Mouse (Mus musculus) spleen, adult 18-20 months (tissue): ENCODE measurements at regions not wholly inside any gene's neighbourhood (a gene's known extent, or its start where the extent isn't known, plus 50 kb on each side); places are given as distances from the start of the nearest gene placed in this dataset.

Experiments used
- DNase-seq, 2 experiments: peaks; one replicate each; pipeline ENCODE4 v3.0.0; 2022; ENCODE audit warnings: mixed read lengths in 2 of 2

DNA sequence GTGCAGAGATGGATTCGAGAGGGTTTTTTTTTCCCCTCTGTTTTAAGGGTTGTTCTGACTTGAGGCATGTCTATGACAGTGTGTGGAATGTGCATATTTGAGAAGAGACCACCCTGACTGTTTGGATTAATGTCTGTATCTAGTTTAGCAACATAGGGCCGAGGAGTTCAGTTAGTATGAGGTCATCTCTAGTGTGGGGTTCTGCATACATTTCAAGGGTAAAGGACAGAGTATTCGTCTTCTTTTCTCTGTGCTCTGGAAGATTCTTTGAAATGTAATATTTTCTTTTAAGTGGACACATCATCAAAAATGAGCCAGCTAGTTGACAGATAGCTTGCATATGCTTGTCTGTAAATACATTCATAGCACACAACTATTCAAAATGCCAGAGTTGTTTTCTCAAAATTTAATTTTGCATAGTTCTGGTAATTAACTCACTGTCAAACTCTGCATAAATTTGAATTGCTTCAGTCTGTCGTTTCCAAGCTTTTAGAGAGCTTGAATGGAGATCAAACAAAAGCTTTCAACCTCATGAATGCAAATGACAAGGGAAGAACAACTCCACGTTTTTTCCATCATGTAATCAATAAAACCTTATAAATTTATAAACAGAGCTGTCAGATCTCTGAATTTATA, 415.5 kb downstream of the Adamts20 start:
- DNase-seq, result no peak

GRCm38 (mm10) chr15:94046186-94046585, 419.0 kb downstream of the Adamts20 start:
- no peak for DNase-seq

GRCm38 (mm10) chr15:94045131-94045756, 420.0 kb downstream of the Adamts20 start:
- no peak for DNase-seq

DNA sequence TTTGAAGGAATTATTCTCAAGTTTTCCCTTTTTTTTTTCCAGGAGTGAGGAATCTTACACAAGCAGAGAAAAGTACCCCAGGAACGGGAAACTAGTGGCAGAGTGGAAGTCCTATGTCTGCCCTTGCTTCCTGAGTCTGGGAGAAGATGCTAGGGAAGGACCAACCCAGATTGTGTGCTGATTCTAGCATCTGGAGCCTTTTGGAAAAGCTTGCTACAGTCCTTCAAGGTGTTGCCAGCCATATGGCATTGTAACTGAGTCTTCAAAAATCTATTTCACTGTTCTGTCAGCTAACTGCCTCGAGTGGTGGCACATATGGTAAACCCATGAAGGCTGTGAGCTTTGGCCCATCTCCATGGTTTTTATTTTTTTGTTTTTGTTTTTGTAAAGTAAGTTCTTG, 432.3 kb downstream of the Adamts20 start:
- no peak for DNase-seq

DNA sequence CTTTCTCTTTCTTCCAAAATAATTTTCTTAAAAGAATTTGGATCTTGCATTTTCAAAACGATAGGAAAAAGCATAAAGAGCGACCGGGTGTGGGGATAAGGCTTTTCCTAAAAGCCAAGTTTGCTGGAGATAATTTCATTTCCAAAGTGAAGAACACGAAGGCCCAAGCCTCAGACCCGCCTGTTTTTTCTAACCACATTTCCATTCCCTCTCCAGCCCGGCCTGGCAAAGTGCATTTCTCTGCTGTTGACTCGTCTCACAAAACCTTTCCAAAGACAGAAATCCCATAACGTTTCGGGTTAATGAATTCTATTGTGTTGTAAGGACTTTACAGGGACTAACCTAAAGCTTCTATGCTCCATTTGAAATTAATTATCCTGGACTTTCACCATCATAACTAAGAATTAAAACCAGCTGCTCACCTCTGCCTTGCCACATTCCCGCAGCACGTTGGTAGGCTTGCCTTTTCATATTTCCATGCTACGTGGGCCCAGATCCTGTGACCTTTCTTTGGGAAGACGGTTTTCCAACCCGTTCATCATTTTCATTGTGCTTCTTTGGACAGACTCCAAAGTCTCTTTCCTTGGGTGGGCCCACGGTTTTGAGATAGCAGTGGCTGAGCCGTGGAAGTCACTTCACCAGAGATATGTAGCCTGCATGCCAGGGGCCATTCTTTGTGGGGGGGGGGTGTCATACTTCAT, 430.5 kb upstream of the Prickle1 start:
- DNase-seq, result no peak

DNA sequence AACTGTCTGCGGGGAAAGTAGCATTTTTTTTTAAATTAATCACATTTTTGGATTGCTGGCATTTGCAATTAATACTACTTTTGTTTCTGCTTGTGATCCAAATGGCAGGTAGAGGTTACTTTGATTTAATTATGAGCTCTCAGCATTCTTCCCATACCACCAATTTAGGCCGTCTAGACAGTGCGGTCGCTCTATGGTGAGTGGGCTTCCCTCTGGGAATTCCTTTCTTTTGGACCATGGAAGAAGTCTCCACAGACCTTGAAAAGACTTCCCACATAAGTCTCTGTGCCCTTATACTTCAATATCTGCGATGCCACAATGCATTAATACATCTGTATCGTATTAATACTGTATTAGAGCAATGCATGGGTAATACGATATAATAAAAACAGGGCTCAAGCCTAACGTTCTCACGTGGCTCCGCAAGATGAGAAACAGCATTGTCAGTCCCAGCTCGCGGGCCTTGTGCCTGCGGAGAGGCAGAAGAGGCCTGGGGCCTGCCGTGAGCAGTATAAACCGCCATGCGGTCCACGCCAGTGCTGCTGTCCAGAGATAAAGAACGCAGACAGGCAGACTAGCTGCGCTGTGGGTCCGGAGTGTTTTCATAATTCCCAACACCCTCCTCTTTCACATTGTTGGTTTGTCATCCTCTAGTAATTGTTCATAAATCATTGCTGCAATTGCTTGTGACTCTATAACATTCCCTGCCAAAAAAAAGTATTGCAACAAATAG, 429.7 kb upstream of the Prickle1 start:
- no peak for DNase-seq

DNA sequence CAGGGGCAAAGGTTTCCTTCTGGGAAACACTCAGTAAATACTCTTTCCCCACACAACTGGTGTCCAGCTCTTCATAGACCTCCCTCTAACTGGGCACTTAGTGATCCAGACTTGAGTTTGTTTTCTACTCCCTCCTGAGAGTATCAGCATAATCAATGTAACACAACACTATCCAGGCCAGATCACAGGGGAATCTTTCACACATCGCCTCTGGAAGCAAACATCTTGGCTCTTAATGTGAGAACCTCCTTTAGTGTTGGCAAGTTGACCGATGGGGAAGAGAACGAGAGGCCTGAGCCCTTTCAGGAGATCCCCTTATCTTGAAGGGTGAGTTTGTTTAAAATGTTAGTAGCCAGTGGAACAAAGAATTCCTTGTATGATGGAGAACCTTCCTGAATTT, 429.1 kb upstream of the Prickle1 start:
- DNase-seq, result no peak

DNA sequence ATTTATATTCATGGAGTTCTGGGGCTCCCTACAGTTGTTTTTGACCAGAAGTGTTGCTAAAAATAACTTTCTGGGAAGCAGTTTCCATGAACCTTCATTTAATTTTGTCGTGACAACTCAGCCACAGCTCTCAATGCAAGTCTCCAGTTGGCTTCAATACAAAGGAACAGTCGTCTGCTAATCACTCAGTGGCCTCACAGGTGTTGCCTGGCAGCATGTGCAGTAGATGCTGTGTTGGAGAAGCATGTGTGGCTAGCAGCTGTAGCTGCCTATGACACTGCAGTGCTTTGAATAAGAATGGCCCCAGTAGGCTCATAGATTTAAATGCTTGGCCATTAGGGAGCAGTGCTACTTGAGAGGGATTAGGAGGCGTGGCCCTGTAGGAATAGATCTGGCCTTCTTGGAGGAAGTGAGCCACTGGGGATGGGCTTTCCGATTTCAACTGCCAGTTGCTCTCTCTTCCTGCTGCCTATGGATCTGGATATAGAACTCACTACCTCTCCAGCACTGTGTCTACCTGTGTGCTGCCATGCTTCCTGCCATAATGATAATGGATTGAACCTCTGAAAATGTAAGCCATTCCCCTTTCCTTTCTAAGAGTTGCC, 428.5 kb upstream of the Prickle1 start:
- no peak for DNase-seq

- no peak for DNase-seq
Observed at GRCm38 (mm10) chr15:94023501-94023900, 427.8 kb upstream of the Prickle1 start.

DNA sequence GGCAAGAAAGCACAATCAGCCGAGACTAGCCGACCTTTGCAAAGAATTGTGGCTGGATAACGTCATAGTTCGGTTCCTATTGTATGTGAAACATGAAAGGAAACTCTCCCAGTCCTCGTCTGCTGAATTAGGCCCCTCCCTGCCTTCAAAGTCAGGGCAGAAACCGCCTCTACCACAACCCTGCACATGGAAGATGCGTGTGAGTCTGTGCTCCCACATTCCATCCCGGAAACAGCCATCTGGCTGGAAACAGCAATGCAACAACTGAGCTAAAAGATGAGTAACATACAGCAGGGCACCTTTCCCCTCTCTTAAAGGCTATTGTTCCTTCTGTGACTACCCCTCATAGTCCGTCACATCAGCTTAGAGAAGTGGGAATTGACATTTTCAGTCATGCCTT, 422.1 kb upstream of the Prickle1 start:
- DNase-seq, result no peak

GRCm38 (mm10) chr15:94011499-94011898, 415.8 kb upstream of the Prickle1 start:
- no peak for DNase-seq

GRCm38 (mm10) chr15:94006082-94006481, 410.4 kb upstream of the Prickle1 start:
- no peak for DNase-seq

DNA sequence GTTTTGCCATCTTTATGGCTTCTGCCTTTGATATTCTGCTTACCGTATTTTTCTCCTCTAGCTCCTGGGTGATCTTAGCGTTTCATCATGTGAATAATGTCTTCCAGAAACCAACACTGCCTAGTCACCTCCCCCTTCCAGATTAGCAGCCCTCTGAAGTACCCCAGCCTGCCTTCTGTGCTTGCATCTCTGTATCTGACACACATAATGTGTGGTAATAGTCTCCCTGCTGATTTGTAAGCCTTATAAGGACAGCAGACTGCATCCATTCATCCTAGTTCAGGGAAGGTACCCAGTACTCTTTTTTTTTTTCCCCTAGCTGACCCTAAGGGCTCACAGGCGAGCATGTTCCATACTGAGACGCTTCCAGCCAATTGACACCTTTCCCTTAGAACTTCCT, 409.2 kb upstream of the Prickle1 start:
- no peak for DNase-seq

- no peak for DNase-seq
Observed at GRCm38 (mm10) chr15:94003145-94003544, 407.5 kb upstream of the Prickle1 start.

GRCm38 (mm10) chr15:93994542-93994941, 398.9 kb upstream of the Prickle1 start:
- no peak for DNase-seq

- DNase-seq, result no peak
Observed at GRCm38 (mm10) chr15:93990139-93990538, 394.4 kb upstream of the Prickle1 start.

GRCm38 (mm10) chr15:93988367-93988766, 392.7 kb upstream of the Prickle1 start:
- no peak for DNase-seq

- no peak for DNase-seq
Observed at GRCm38 (mm10) chr15:93986631-93987429, 391.1 kb upstream of the Prickle1 start.

DNA sequence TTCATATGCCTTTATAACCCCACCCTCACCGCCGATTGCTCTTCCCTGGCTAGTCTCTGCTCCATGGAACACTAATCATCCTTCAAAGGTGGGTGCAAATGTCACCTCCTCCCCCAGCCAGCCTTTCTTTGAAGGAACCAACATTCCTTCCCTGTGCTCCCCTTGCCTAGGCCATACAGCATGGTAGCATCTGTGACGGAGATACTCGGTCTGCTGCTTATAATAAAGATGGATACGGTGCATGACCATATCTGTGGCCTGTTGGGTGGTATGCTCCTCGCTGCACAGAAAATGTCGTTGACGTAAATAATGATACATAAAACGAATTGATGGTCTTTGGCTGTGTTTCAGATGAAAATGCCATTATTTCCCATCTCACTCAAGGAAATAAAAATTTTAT, 386.4 kb upstream of the Prickle1 start:
- no peak for DNase-seq

- DNase-seq, result no peak
Observed at GRCm38 (mm10) chr15:93977494-93977893, 381.8 kb upstream of the Prickle1 start.

DNA sequence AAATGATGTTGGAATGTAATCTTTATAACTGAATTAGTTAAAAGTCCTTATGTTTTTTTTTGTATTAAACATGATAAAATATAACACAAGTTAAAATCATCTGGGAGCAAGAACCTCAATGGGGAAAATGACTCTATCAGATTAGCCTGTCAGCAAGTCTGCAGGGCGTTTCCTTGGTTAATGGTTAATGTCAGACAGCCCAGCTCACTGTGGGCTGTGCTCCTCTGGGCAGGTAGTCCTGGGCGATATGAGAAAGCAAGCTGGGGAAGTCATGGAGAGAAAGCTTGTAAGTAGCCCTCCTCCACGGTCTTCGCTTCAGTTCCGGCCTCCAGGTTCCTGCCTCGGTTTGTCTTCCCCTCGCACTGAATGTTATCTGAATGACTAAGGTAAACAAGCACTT, 379.0 kb upstream of the Prickle1 start:
- DNase-seq, result no peak

- DNase-seq, result no peak
Observed at GRCm38 (mm10) chr15:93972979-93973378, 377.3 kb upstream of the Prickle1 start.
